Mouse (Mus musculus): ENCODE measurements around the gene Tnrc6a. TPM values are rescaled to one million over a fixed set of nuclear protein-coding genes. Genes with fewer than 3 reads are reported as not detected.
"Not testable (repeated sequence)": the region's sequence is repeated elsewhere in the genome, so short reads cannot be mapped to it uniquely, and the experiment has no call there.

Tnrc6a gene
- polyA plus RNA-seq, 1 experiment from 2014 or later = 44.7 TPM

DNA sequence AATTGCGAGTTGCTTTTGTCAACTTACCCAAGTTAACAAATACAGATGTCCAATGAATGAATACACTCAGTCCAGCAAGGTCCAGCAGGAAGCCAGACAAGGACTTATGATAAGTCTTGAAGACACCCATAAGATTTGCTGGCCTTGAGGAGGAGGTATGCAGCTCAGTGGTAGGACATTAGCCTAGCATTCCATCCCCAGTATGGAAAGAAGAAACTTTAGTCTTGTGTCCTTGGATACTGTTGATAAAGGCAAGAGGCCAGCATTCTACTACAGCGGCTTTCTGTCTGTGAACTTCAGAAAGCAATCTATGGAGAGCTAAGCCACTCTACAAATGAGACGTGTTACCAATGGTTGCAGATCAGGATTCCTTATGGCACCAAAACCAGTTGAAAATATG, 22.4 kb upstream of the Tnrc6a start:
- Histone ChIP-seq H3K4me2 (ENCODE audit: low read length) (no peak overlapping the region), H3K9ac (ENCODE audit: low read depth, low read length) (no peak overlapping the region), H3K27ac (ENCODE audit: low read length) (no peak overlapping the region), H3K4me1 (ENCODE audit: control insufficient read depth, insufficient read depth, low read length) (peaks cover 17% of the 10 kb centered on the region), H3K27me3 (ENCODE audit: control insufficient read depth, insufficient read depth, low read depth, low read length) (no peaks in the 10 kb centered on the region), H3K36me3 (ENCODE audit: control insufficient read depth, insufficient read depth, low read length) (no peaks in the 10 kb centered on the region), H3K4me3 (ENCODE audit: low read depth, low read length) (no peak overlapping the region), H3K9me3 (replicated peaks; ENCODE audit: control insufficient read depth, low read length, poor library complexity, severe bottlenecking) (no peaks in the 10 kb centered on the region)
- WGBS = 90% methylated on average over 3 of the region's 3 CpGs
- no peak for ATAC-seq

GRCm38 (mm10) chr7:123105381-123105780, 18.3 kb upstream of the Tnrc6a start:
- 33% methylated on average over 1 of the region's 1 CpGs for WGBS
- ATAC-seq; H3K4me2 ChIP-seq (ENCODE audit: low read length): not testable (repeated sequence)

GRCm38 (mm10) chr7:123105906-123106305, 17.8 kb upstream of the Tnrc6a start:
- H3K27me3 ChIP-seq (ENCODE audit: control insufficient read depth, insufficient read depth, low read depth, low read length) = no peaks in the 10 kb centered on the region
- no peak overlapping the region for H3K9ac ChIP-seq (ENCODE audit: low read depth, low read length)
- no peak for ATAC-seq
- no peaks in the 10 kb centered on the region for H3K4me1 ChIP-seq (ENCODE audit: control insufficient read depth, insufficient read depth, low read length)
- no peak overlapping the region for H3K4me3 ChIP-seq (ENCODE audit: low read depth, low read length)
- H3K9me3 ChIP-seq (replicated peaks; ENCODE audit: control insufficient read depth, low read length, poor library complexity, severe bottlenecking) = no peaks in the 10 kb centered on the region
- no peaks in the 10 kb centered on the region for H3K36me3 ChIP-seq (ENCODE audit: control insufficient read depth, insufficient read depth, low read length)
- 79% methylated on average over 1 of the region's 1 CpGs for WGBS
- H3K27ac ChIP-seq (ENCODE audit: low read length) = no peak overlapping the region
- no peak overlapping the region for H3K4me2 ChIP-seq (ENCODE audit: low read length)

More at GRCm38 (mm10) chr7:123105381-123105780, 18.3 kb upstream of the Tnrc6a start:
- not testable (repeated sequence) for H3K9ac ChIP-seq (ENCODE audit: low read depth, low read length); H3K36me3 ChIP-seq (ENCODE audit: control insufficient read depth, insufficient read depth, low read length); H3K4me1 ChIP-seq (ENCODE audit: control insufficient read depth, insufficient read depth, low read length); H3K27me3 ChIP-seq (ENCODE audit: control insufficient read depth, insufficient read depth, low read depth, low read length); H3K27ac ChIP-seq (ENCODE audit: low read length); H3K9me3 ChIP-seq (replicated peaks; ENCODE audit: control insufficient read depth, low read length, poor library complexity, severe bottlenecking); H3K4me3 ChIP-seq (ENCODE audit: low read depth, low read length)

- no peak overlapping the region for H3K27ac ChIP-seq (ENCODE audit: low read length)
- H3K9ac ChIP-seq (ENCODE audit: low read depth, low read length) = no peak overlapping the region
- no peak overlapping the region for H3K4me3 ChIP-seq (ENCODE audit: low read depth, low read length)
- no peaks in the 10 kb centered on the region for H3K36me3 ChIP-seq (ENCODE audit: control insufficient read depth, insufficient read depth, low read length)
- no peaks in the 10 kb centered on the region for H3K27me3 ChIP-seq (ENCODE audit: control insufficient read depth, insufficient read depth, low read depth, low read length)
- ATAC-seq = no peak
- no peaks in the 10 kb centered on the region for H3K4me1 ChIP-seq (ENCODE audit: control insufficient read depth, insufficient read depth, low read length)
- no peak overlapping the region for H3K4me2 ChIP-seq (ENCODE audit: low read length)
- WGBS = 93% methylated on average over 2 of the region's 2 CpGs
- no peaks in the 10 kb centered on the region for H3K9me3 ChIP-seq (replicated peaks; ENCODE audit: control insufficient read depth, low read length, poor library complexity, severe bottlenecking)
These were observed 17.4 kb upstream of the Tnrc6a start for GRCm38 (mm10) chr7:123106326-123106725.

DNA sequence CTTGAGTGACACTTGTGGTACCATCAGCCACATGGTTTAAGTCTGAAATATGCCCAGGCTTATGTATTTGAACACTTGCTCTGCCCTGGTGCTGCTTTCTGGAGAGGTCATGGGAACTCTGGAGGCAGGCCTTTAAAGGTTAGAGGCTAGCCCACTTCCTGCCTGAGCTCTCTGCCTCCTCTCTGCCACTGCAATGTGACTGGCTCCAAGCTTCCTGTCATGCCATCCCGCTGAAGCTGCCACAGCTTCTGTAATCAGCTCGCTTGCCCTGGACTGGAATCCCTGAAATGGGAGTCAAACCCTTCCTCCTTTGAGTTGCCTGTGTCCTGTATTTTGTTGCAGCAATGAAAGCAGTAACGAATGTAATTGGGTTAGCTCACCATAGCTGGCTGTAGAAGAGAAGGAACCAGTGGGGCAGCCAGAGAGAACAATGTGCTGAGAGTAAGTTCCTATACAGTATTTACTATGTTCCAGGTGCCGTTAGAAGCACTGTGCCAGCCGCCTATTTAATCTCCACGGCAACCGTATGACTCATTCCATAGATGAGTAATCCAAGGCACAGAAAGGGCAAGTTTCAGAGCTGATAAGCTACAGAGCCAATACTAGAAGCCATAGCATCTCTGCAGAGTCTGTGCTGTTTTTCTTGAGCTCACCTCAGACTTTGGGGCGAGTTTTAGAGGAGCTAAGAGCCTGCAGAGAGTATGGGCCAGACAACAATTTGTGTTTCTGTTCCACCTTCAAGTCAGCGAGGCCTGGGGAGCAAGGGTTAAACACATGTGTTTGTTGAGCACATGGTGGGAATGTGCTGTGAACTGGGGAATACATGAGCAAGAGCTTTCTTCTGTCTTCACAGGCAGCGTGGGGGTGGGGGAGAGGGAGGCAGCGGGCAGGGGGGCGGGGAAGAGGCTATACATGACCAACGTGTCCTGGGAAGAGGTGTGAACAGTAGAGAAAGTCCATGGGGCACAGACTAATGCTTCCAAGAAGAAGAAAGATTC, 15.3 kb upstream of the Tnrc6a start:
- no peak for ATAC-seq
- 67% methylated on average over 13 of the region's 13 CpGs for WGBS
- no peaks in the 10 kb centered on the region for H3K36me3 ChIP-seq (ENCODE audit: control insufficient read depth, insufficient read depth, low read length)

DNA sequence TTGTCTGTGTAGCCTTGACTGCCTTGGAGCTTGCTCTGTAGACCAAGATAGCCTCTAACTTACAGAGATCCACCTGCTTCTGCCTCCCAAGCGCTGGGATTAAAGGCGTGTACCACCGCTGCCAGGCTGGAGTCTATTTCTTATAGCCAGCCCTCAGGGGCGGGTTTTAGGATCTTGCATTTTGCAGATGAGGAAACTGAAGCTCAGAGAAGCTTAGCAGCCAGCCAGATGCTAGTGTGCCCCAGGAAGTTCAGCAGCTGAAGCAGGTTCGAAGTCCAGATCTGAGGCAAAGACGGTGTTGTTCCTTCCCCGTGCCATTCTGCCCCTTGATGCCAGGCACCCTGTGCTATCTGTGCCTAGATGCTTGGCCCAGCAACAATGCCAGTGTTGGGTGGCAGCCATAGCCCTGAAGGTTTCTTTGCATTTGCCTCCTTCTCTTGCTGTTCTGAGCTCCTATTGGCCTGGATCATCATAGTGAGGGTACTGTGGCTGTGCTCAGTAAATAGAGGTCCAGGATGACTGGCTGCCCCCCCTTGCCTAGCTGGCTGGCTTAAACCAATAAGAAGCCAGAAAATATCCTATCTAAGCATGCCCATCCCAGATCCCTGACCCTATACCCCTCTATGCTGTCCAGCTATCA, 14.2 kb upstream of the Tnrc6a start:
- ATAC-seq = no peak
- Histone ChIP-seq H3K9ac (ENCODE audit: low read depth, low read length) (no peak overlapping the region), H3K27me3 (ENCODE audit: control insufficient read depth, insufficient read depth, low read depth, low read length) (no peaks in the 10 kb centered on the region), H3K9me3 (replicated peaks; ENCODE audit: control insufficient read depth, low read length, poor library complexity, severe bottlenecking) (no peaks in the 10 kb centered on the region), H3K36me3 (ENCODE audit: control insufficient read depth, insufficient read depth, low read length) (no peaks in the 10 kb centered on the region), H3K4me3 (ENCODE audit: low read depth, low read length) (no peak overlapping the region), H3K4me1 (ENCODE audit: control insufficient read depth, insufficient read depth, low read length) (no peaks in the 10 kb centered on the region), H3K4me2 (ENCODE audit: low read length) (no peak overlapping the region), H3K27ac (ENCODE audit: low read length) (no peak overlapping the region)
- 82% methylated on average over 7 of the region's 7 CpGs for WGBS

More for the DNA sequence above, 15.3 kb upstream of the Tnrc6a start:
- Histone ChIP-seq H3K4me2 (ENCODE audit: low read length) (no peak overlapping the region), H3K9ac (ENCODE audit: low read depth, low read length) (no peak overlapping the region), H3K4me3 (ENCODE audit: low read depth, low read length) (no peak overlapping the region), H3K9me3 (replicated peaks; ENCODE audit: control insufficient read depth, low read length, poor library complexity, severe bottlenecking) (no peaks in the 10 kb centered on the region), H3K4me1 (ENCODE audit: control insufficient read depth, insufficient read depth, low read length) (no peaks in the 10 kb centered on the region), H3K27me3 (ENCODE audit: control insufficient read depth, insufficient read depth, low read depth, low read length) (no peaks in the 10 kb centered on the region), H3K27ac (ENCODE audit: low read length) (no peak overlapping the region)

DNA sequence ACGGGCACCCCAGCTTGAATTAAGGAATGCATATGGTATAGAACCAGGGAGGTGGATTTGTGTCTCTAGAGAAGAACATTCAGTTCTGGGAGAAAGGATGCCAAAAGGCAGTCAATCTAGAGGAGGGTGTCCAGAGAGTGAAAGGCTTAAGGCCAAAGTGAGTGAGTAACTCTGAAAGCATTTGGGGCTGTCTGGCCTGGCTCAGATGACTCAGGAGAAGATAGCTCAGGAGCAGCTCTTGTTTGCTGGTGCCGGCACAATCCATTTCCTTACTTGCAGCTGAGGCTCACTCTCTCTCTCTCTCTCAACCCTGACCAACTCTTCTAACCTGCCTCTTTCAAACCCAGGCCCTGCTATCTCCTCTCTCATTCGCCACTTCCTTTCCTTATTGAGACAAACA, 13.6 kb upstream of the Tnrc6a start:
- Histone ChIP-seq H3K27ac (ENCODE audit: low read length) (no peak overlapping the region), H3K36me3 (ENCODE audit: control insufficient read depth, insufficient read depth, low read length) (no peaks in the 10 kb centered on the region), H3K4me3 (ENCODE audit: low read depth, low read length) (no peak overlapping the region), H3K9ac (ENCODE audit: low read depth, low read length) (no peak overlapping the region), H3K4me2 (ENCODE audit: low read length) (no peak overlapping the region), H3K4me1 (ENCODE audit: control insufficient read depth, insufficient read depth, low read length) (no peaks in the 10 kb centered on the region), H3K9me3 (replicated peaks; ENCODE audit: control insufficient read depth, low read length, poor library complexity, severe bottlenecking) (no peaks in the 10 kb centered on the region), H3K27me3 (ENCODE audit: control insufficient read depth, insufficient read depth, low read depth, low read length) (no peaks in the 10 kb centered on the region)
- WGBS = 65% methylated on average over 3 of the region's 3 CpGs
- no peak for ATAC-seq

GRCm38 (mm10) chr7:123113590-123113989, 10.1 kb upstream of the Tnrc6a start:
- no peak for ATAC-seq
- H3K9ac ChIP-seq (ENCODE audit: low read depth, low read length) = no peak overlapping the region
- H3K36me3 ChIP-seq (ENCODE audit: control insufficient read depth, insufficient read depth, low read length) = no peaks in the 10 kb centered on the region
- WGBS = 96% methylated on average over 6 of the region's 6 CpGs
- no peak overlapping the region for H3K27ac ChIP-seq (ENCODE audit: low read length)
- no peaks in the 10 kb centered on the region for H3K9me3 ChIP-seq (replicated peaks; ENCODE audit: control insufficient read depth, low read length, poor library complexity, severe bottlenecking)
- no peaks in the 10 kb centered on the region for H3K27me3 ChIP-seq (ENCODE audit: control insufficient read depth, insufficient read depth, low read depth, low read length)
- no peak overlapping the region for H3K4me3 ChIP-seq (ENCODE audit: low read depth, low read length)
- no peaks in the 10 kb centered on the region for H3K4me1 ChIP-seq (ENCODE audit: control insufficient read depth, insufficient read depth, low read length)
- H3K4me2 ChIP-seq (ENCODE audit: low read length) = no peak overlapping the region

DNA sequence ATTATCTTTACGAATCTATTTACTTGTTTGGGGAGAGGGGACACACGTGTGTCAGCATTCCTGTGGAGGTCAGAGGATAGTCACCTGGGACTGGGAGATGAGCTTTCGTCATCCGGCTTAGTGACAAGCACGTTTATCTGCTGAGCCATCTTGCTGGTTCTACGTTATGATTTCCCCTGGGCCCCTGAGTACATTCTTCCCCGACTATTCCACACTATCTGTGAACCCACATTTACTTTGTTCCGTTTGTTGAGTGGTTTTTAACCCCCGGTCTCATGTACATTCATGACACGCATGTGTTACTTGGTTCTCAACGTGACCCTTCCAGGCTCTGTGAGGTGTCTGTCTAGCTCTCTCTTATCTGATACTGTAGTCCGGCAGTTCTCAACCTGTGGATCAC, 6.9 kb upstream of the Tnrc6a start:
- Histone ChIP-seq H3K4me2 (ENCODE audit: low read length) (no peak overlapping the region), H3K9me3 (replicated peaks; ENCODE audit: control insufficient read depth, low read length, poor library complexity, severe bottlenecking) (no peaks in the 10 kb centered on the region), H3K36me3 (ENCODE audit: control insufficient read depth, insufficient read depth, low read length) (no peaks in the 10 kb centered on the region), H3K27ac (ENCODE audit: low read length) (no peak overlapping the region), H3K27me3 (ENCODE audit: control insufficient read depth, insufficient read depth, low read depth, low read length) (no peaks in the 10 kb centered on the region), H3K4me1 (ENCODE audit: control insufficient read depth, insufficient read depth, low read length) (no peaks in the 10 kb centered on the region), H3K9ac (ENCODE audit: low read depth, low read length) (no peak overlapping the region), H3K4me3 (ENCODE audit: low read depth, low read length) (no peak overlapping the region)
- WGBS = 84% methylated on average over 12 of the region's 12 CpGs
- ATAC-seq = no peak

Measured in midbrain, embryonic 16.5 days (tissue).